Mouse (Mus musculus) kidney, embryonic 16.5 days (tissue): ENCODE measurements around the gene Rmnd1. TPM values are rescaled to one million over a fixed set of nuclear protein-coding genes. Genes with fewer than 3 reads are reported as not detected.

Source experiments
- ATAC-seq: fragments of 200-750 bp; cut with Nextera tagmentation; 2 replicates; pipeline ENCODE4 v1.8.0; 2017; ENCODE audit warnings: moderate TSS enrichment; ENCODE audit not compliant: low FRiP score, low TSS enrichment
- H3K27ac ChIP-seq: fragments of 300-500 bp; sonication (generic); 2 replicates; pipeline ENCODE4 v1.5.1; 2014; ENCODE audit warnings: low read length
- H3K27me3 ChIP-seq: fragments of 300-500 bp; sonication (generic); 2 replicates; pipeline ENCODE4 v1.6.1; 2014; ENCODE audit warnings: low read length, control low read depth, mixed read lengths; ENCODE audit not compliant: insufficient read depth
- H3K36me3 ChIP-seq: fragments of 300-500 bp; sonication (generic); 2 replicates; pipeline ENCODE4 v1.6.1; 2014; ENCODE audit warnings: low read length, control low read depth, mixed read lengths; ENCODE audit not compliant: insufficient read depth
- H3K4me1 ChIP-seq: fragments of 300-500 bp; sonication (generic); 2 replicates; pipeline ENCODE4 v1.6.1; 2014; ENCODE audit warnings: low read length, control low read depth, mixed read lengths; ENCODE audit not compliant: insufficient read depth
- H3K4me2 ChIP-seq: fragments of 300-500 bp; sonication (generic); replicated peaks from 2 replicates; pipeline ENCODE4 v1.6.1; 2014; ENCODE audit warnings: low read depth, low read length
- H3K4me3 ChIP-seq: fragments of 300-500 bp; sonication (generic); 2 replicates; pipeline ENCODE4 v1.5.1; 2014; ENCODE audit warnings: mild to moderate bottlenecking, low read length
- H3K9ac ChIP-seq: fragments of 300-500 bp; sonication (generic); replicated peaks from 2 replicates; pipeline ENCODE4 v1.6.1; 2014; ENCODE audit warnings: low read length
- H3K9me3 ChIP-seq: fragments of 300-500 bp; sonication (generic); 2 replicates; pipeline ENCODE4 v1.6.1; 2016; ENCODE audit warnings: low read length, control low read depth
- WGBS: fragments of 180-500 bp; shearing (Covaris S2); extraction: QIAGEN DNeasy Blood & Tissue Kit; methylation state at CpG from one replicate; pipeline ENCODE4 v1.1.7; 2014; 5-methylcytosine and 5-hydroxymethylcytosine counted together
- polyA plus RNA-seq: library from polyadenylated mRNA; unstranded; fragments of >200 nt; fragmentation: Nextera tagmentation; extraction: Ambion mirVana; gene quantifications from 2 replicates; pipeline ENCODE4 v1.2.1, GENCODE M21; 2015

Gene Rmnd1
- polyA plus RNA-seq = 65.2 and 71.0 TPM in 2 replicates

DNA sequence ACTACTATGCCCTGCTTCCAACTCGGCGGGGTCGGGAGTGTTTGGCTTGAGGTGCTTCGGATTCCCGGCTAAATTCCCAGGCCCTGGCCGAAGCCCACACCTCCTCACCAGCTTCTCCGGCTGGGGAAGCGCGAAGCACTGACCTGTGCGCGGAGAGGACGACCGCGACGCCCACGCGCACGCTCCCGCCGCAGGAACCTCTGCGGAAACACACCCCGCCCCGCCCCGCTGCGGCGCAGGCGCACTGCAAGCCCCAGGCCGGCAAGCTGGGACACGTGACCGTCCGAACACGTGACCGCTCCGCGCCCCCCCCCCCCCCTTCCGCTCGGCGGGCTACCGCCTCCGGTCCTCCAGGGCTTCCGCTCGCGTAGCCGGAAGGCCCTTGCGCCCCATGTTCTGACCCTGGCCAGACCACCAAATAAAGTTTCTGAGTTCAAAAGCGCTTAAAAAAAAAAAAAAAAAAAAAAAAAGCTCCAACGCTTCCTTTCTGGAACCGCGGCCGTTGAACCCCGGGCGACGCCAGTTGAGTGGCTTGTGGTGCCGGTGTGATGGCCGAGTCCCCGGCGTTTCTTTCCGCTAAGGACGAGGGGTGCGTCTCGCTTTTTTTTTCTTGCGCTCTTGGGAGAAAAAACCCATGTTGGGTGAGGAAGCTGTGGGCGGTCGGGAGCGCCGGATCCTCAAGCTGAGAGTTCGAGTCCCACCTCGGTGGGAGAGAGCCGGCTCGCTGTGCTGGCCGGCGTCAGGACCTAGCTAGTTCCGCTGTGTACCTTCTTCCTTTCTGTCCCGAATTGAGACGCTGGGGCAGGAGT lies at the start of gene Rmnd1, which contains the start of gene Armt1:
Gene Rmnd1 (minus strand): TSS at position 266 of the 809 bp plus-strand sequence.
Gene Armt1 (plus strand): TSS at position 345 of the 809 bp plus-strand sequence.
- 0% methylated on average over 58 of the region's 75 CpGs for WGBS

DNA sequence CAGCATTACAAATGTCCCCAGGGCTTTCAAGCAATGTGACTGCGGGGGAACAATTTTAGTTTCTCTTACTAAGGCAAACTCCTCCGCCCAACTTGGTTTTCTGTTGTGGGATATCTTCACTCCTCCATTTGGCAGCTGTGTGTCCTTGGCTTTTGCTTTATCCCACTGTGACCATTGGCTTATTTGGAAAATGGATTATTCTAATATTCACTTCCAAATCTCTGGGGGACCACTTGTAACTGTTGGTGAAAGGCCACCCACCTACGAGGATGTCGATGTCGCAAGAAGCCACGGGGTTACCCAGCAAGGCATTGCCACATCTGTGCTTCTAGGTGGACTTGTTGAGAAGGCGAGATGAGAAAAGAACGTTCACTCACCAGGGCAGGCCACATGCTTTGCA lies 49.5 kb upstream of the Rmnd1 start:
- no peaks in the 10 kb centered on the region for H3K4me1 ChIP-seq
- 84% methylated on average over 8 of the region's 8 CpGs for WGBS
- no peaks in the 10 kb centered on the region for H3K36me3 ChIP-seq

More for the DNA sequence above, at the start of gene Rmnd1, which contains the start of gene Armt1:
- Histone ChIP-seq H3K9me3 (no peaks in the 10 kb centered on the region), H3K27me3 (no peaks in the 10 kb centered on the region), H3K9ac (peak within 1 kb of the TSS; percentile 84), H3K36me3 (peaks cover 13% of the 10 kb centered on the region; the same call in 1 of the 2 replicates), H3K4me3 (peak within 1 kb of the TSS; percentile 74), H3K4me1 (peaks cover 27% of the 10 kb centered on the region), H3K27ac (peak within 1 kb of the TSS; percentile 95), H3K4me2 (peak within 1 kb of the TSS; percentile 74)
- peak; percentile 94 for ATAC-seq

DNA sequence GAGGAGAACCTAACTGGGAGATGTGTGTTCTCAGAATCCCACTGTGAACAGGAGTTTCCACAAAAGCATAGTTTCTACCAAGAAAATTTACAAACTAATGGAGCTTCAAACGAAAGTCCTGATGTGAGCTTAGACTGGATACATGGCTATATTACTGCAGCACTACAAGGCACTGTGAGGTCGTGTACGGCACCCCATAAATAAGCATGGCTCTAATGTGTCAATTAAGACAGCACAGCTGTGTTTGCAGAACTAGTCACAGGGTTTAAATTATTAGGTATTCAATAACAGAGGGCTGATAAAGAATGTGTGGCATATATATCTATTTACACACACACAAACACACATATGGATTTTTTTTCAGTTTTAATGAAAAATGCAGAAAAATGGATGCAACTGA lies 48.7 kb upstream of the Rmnd1 start:
- Histone ChIP-seq H3K4me1 (no peaks in the 10 kb centered on the region), H3K4me3 (no peak overlapping the region), H3K27ac (no peak overlapping the region), H3K36me3 (no peaks in the 10 kb centered on the region), H3K9me3 (no peaks in the 10 kb centered on the region), H3K27me3 (no peaks in the 10 kb centered on the region), H3K9ac (no peak overlapping the region), H3K4me2 (no peak overlapping the region)
- ATAC-seq = no peak
- WGBS = 31% methylated on average over 3 of the region's 3 CpGs

More for the DNA sequence above, 49.5 kb upstream of the Rmnd1 start:
- no peak for ATAC-seq
- no peak overlapping the region for H3K27ac ChIP-seq
- no peak overlapping the region for H3K4me2 ChIP-seq
- H3K27me3 ChIP-seq = no peaks in the 10 kb centered on the region
- H3K9ac ChIP-seq = no peak overlapping the region
- H3K4me3 ChIP-seq = no peak overlapping the region
- no peaks in the 10 kb centered on the region for H3K9me3 ChIP-seq

DNA sequence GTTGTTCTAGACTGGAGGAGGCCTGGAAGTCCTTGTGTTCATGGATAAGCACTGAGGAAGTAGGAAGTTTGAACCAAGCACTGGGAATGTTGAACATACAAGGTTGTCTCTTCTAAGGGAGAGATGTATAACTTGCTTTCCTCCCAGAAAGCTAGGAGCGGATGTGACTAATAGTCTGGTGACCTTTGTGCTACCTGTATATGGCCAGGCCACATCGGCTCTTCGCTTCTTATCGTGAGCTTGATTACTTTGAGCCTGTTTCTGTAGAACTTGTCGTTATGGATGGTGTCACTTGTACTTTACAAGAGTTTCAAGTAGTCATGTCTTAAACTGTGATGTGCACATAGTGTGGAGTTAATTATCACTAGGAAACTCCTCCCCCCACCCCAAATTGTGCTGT lies 44.4 kb upstream of the Rmnd1 start:
- H3K4me1 ChIP-seq = no peaks in the 10 kb centered on the region
- ATAC-seq = no peak
- no peak overlapping the region for H3K4me3 ChIP-seq
- H3K27ac ChIP-seq = no peak overlapping the region
- H3K27me3 ChIP-seq = no peaks in the 10 kb centered on the region
- H3K4me2 ChIP-seq = no peak overlapping the region
- H3K36me3 ChIP-seq = no peaks in the 10 kb centered on the region
- no peak overlapping the region for H3K9ac ChIP-seq
- no peaks in the 10 kb centered on the region for H3K9me3 ChIP-seq
- 93% methylated on average over 5 of the region's 5 CpGs for WGBS

DNA sequence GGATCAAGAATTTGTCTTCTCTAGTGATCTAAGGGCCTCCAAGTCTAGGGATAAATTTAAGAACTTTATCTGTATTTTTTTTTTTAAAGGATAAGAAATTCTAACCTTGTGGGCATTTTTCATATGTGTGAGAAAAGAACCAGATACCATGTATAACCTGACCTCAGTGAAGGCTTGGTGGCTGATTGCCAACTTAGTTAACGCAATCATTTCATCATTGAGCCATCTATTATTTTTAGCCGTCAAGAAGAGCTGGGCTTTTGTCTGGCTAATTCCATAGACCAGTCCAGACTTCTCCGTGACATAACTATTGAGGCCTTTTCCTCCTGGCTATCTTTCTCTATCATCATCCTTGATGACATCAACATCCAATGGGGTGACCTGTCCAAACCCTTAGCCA lies 43.2 kb upstream of the Rmnd1 start:
- no peaks in the 10 kb centered on the region for H3K27me3 ChIP-seq
- ATAC-seq = no peak
- H3K36me3 ChIP-seq = no peaks in the 10 kb centered on the region
- no peaks in the 10 kb centered on the region for H3K9me3 ChIP-seq
- WGBS = 89% methylated on average over 3 of the region's 3 CpGs
- no peak overlapping the region for H3K4me3 ChIP-seq
- no peak overlapping the region for H3K4me2 ChIP-seq
- no peaks in the 10 kb centered on the region for H3K4me1 ChIP-seq
- no peak overlapping the region for H3K27ac ChIP-seq
- no peak overlapping the region for H3K9ac ChIP-seq

DNA sequence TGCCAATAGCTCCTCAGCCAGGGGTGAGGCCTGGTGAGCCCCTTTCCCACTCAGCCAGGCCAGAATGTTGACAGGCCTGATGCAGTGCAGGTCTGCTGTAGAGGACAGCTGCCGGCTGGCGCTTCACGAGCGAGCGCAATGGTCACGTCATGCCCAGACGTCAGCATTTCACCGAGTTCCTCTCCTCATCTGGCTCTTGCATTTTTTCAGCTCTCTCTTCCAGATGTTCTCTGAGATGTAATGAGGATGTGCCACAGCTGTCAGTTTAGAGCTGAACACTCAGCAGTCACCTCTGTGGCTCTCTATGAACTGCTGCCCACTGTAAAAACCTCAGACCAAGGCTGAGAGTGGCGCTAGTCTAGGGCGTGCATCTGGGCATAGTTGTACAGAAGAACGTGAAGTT lies 41.4 kb upstream of the Rmnd1 start:
- no peak overlapping the region for H3K4me2 ChIP-seq
- no peaks in the 10 kb centered on the region for H3K27me3 ChIP-seq
- no peak overlapping the region for H3K4me3 ChIP-seq
- 0 out of 2 replicates have a peak, but pooled peaks have one; percentile 15 for ATAC-seq
- H3K36me3 ChIP-seq = no peaks in the 10 kb centered on the region
- 87% methylated on average over 11 of the region's 11 CpGs for WGBS
- no peak overlapping the region for H3K27ac ChIP-seq
- no peaks in the 10 kb centered on the region for H3K9me3 ChIP-seq
- H3K4me1 ChIP-seq = no peaks in the 10 kb centered on the region
- no peak overlapping the region for H3K9ac ChIP-seq

DNA sequence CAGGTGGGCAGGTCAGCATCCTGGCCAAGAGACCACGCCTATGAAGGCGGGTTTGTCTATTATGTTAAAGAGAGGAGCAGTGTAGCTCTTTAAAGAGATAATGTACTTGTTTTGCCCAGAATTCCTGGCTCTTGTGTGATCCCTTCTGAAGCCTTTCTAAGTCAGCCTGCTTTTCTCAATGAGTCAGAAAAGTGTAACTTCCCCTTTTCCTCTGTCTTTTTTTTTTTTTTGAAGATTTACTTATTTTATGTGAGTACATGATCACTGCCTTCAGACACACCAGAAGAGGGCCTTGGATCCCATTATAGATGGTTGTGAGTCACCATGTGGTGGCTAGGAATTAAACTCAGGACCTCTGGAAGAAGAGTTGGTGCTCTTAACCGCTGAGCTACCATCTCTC lies 37.2 kb upstream of the Rmnd1 start:
- no peaks in the 10 kb centered on the region for H3K4me1 ChIP-seq
- WGBS = 82% methylated on average over 3 of the region's 3 CpGs
- no peak overlapping the region for H3K27ac ChIP-seq
- H3K36me3 ChIP-seq = no peaks in the 10 kb centered on the region
- ATAC-seq = no peak
- H3K4me2 ChIP-seq = no peak overlapping the region
- no peaks in the 10 kb centered on the region for H3K9me3 ChIP-seq
- no peaks in the 10 kb centered on the region for H3K27me3 ChIP-seq
- no peak overlapping the region for H3K4me3 ChIP-seq
- H3K9ac ChIP-seq = no peak overlapping the region

DNA sequence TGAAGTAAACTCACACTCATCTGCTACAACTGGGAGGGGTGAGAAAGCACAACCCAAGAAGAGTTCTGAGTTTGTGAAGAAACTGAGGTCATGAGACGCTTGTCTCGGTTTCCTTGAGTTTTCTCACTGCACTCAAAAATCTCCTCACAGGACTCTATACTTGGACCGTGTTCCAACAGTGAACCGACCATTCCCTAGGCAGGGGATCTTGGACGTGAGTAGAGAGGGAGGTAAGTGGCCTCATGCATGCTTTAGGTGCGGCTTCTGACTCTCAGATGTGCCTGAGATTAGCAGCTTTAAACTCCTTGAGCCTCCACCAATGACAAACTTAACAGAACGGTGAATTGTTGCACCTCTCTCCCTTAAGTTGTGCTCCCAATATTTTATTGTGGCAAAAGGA lies 33.6 kb upstream of the Rmnd1 start:
- no peaks in the 10 kb centered on the region for H3K36me3 ChIP-seq
- no peaks in the 10 kb centered on the region for H3K9me3 ChIP-seq
- H3K9ac ChIP-seq = no peak overlapping the region
- no peak overlapping the region for H3K4me3 ChIP-seq
- H3K27me3 ChIP-seq = no peaks in the 10 kb centered on the region
- 74% methylated on average over 7 of the region's 7 CpGs for WGBS
- H3K27ac ChIP-seq = no peak overlapping the region
- no peak for ATAC-seq
- no peaks in the 10 kb centered on the region for H3K4me1 ChIP-seq
- H3K4me2 ChIP-seq = no peak overlapping the region

DNA sequence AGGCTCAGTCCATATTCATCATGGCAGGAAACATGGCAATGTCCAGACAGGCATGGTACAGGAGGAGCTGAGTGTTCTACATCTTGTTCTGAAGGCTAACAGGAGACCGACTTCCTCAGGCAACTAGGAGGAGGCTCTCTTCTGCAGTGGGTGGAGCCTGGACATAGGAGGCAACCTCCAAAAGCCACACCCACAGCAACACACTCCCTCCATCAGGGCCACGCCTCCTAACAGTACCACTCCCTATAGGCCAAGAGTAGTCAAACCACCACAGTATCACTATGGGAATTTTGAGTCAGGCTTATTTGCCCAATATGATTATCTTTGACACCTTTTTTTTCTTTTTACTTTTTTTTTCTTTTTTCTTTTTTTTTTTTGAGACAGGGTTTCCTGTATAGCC lies 28.0 kb upstream of the Rmnd1 start:
- Histone ChIP-seq H3K9ac (no peak overlapping the region), H3K4me2 (no peak overlapping the region), H3K36me3 (peaks cover 6% of the 10 kb centered on the region; the same call in 1 of the 2 replicates), H3K4me3 (no peak overlapping the region), H3K27me3 (no peaks in the 10 kb centered on the region), H3K27ac (no peak overlapping the region), H3K9me3 (no peaks in the 10 kb centered on the region), H3K4me1 (no peaks in the 10 kb centered on the region)
- 95% methylated on average over 2 of the region's 2 CpGs for WGBS
- no peak for ATAC-seq

DNA sequence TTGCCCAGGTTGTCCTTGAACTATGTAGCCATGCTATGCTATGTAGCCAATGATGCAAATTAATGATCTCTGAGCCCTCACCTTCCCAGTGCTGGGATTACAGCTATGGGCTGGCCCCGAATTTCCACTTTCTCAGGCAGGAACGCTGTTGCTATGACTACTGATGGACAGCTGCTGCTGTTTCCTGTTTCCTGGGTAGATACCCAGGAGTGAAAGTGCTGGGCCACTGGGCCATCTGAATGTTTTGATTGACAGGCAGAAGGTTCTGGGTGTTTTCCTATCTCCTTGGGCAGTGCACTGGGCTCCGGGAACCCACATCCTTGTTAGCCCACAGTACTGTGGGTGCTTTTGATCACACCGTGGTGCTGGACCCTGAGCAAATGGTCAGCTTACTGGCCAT lies 24.2 kb upstream of the Rmnd1 start:
- no peak overlapping the region for H3K27ac ChIP-seq
- no peaks in the 10 kb centered on the region for H3K27me3 ChIP-seq
- 0 out of 2 replicates have a peak, but pooled peaks have one; percentile 35 for ATAC-seq
- 68% methylated on average over 4 of the region's 4 CpGs for WGBS
- no peak overlapping the region for H3K4me3 ChIP-seq
- no peak overlapping the region for H3K4me2 ChIP-seq
- H3K4me1 ChIP-seq = no peaks in the 10 kb centered on the region
- H3K36me3 ChIP-seq = peaks cover 26% of the 10 kb centered on the region
- H3K9ac ChIP-seq = no peak overlapping the region
- no peaks in the 10 kb centered on the region for H3K9me3 ChIP-seq
